Mouse (Mus musculus) kidney, postnatal 14 days (tissue): ENCODE measurements at regions not wholly inside any gene's neighbourhood (a gene's known extent, or its start where the extent isn't known, plus 50 kb on each side); places are given as distances from the start of the nearest gene placed in this dataset.
"Not testable (repeated sequence)": the region's sequence is repeated elsewhere in the genome, so short reads cannot be mapped to it uniquely, and the experiment has no call there.

ENCODE experiments used
- DNase-seq: peaks from one replicate; pipeline ENCODE4 v3.0.0; 2022; ENCODE audit warnings: mixed read lengths

GRCm38 (mm10) chr13:61957197-61957596 is 172.5 kb upstream of the Zfp808 start:
- DNase-seq = not testable (repeated sequence)

GRCm38 (mm10) chr13:61978856-61979255 is 150.8 kb upstream of the Zfp808 start:
- not testable (repeated sequence) for DNase-seq

GRCm38 (mm10) chr13:61996519-61996918 is 133.2 kb upstream of the Zfp808 start:
- DNase-seq = not testable (repeated sequence)

- peak; percentile 15 for DNase-seq
These were observed 130.9 kb upstream of the Zfp808 start for GRCm38 (mm10) chr13:61998803-61999202.

GRCm38 (mm10) chr13:62007321-62007720 is 122.4 kb upstream of the Zfp808 start:
- peak; percentile 14 for DNase-seq

GRCm38 (mm10) chr13:62015424-62016167 is 114.1 kb upstream of the Zfp808 start:
- DNase-seq = peak; percentile 56

- not testable (repeated sequence) for DNase-seq
These were observed 113.6 kb upstream of the Zfp808 start for GRCm38 (mm10) chr13:62016168-62016502.

GRCm38 (mm10) chr13:62037646-62038045 is 92.0 kb upstream of the Zfp808 start:
- DNase-seq = not testable (repeated sequence)

- not testable (repeated sequence) for DNase-seq
These were observed 51.6 kb upstream of the Zfp808 start for GRCm38 (mm10) chr13:62077951-62078671.

- not testable (repeated sequence) for DNase-seq
These were observed 50.8 kb upstream of the Zfp808 start for GRCm38 (mm10) chr13:62078893-62079292.
